Mouse (Mus musculus) embryonic facial prominence, embryonic 15.5 days (tissue): Measurements from ENCODE around the gene Cant1. TPM values are rescaled to one million over a fixed set of nuclear protein-coding genes. Genes with fewer than 3 reads are reported as not detected.

Source experiments
- ATAC-seq: fragments of 200-750 bp; cut with Nextera tagmentation; 2 replicates; pipeline ENCODE4 v1.8.0; 2017; ENCODE audit warnings: low read depth, moderate TSS enrichment; ENCODE audit not compliant: insufficient number of reproducible peaks, low FRiP score, low TSS enrichment
- H3K27ac ChIP-seq: fragments of 300-500 bp; sonication (generic); replicated peaks from 2 replicates; pipeline ENCODE4 v1.5.1; 2015; ENCODE audit warnings: mild to moderate bottlenecking, inconsistent platforms
- H3K27me3 ChIP-seq: fragments of 300-500 bp; sonication (generic); 2 replicates; pipeline ENCODE4 v1.6.1; 2015; ENCODE audit warnings: inconsistent platforms
- H3K36me3 ChIP-seq: fragments of 300-500 bp; sonication (generic); 2 replicates; pipeline ENCODE4 v1.6.1; 2015; ENCODE audit warnings: mild to moderate bottlenecking, inconsistent platforms
- H3K4me1 ChIP-seq: fragments of 300-500 bp; sonication (generic); 2 replicates; pipeline ENCODE4 v1.6.1; 2015; ENCODE audit warnings: inconsistent platforms
- H3K4me2 ChIP-seq: fragments of 300-500 bp; sonication (generic); replicated peaks from 2 replicates; pipeline ENCODE4 v1.6.1; 2015; ENCODE audit warnings: mild to moderate bottlenecking, inconsistent platforms
- H3K4me3 ChIP-seq: fragments of 300-500 bp; sonication (generic); replicated peaks from 2 replicates; pipeline ENCODE4 v1.5.1; 2015; ENCODE audit warnings: mild to moderate bottlenecking, inconsistent platforms
- H3K9ac ChIP-seq: fragments of 300-500 bp; sonication (generic); 2 replicates; pipeline ENCODE4 v1.6.1; 2015; ENCODE audit warnings: inconsistent platforms
- H3K9me3 ChIP-seq: fragments of 300-500 bp; sonication (generic); replicated peaks from 2 replicates; pipeline ENCODE4 v1.6.1; 2016; ENCODE audit warnings: inconsistent platforms
- WGBS: fragments of 180-500 bp; shearing (Covaris S2); methylation state at CpG from one replicate; pipeline ENCODE4 v1.1.7; 2015; 5-methylcytosine and 5-hydroxymethylcytosine counted together
- polyA plus RNA-seq: library from polyadenylated mRNA; unstranded; fragments of >200 nt; fragmentation: Nextera tagmentation; extraction: Ambion mirVana; gene quantifications from 2 replicates; pipeline ENCODE4 v1.2.1, GENCODE M21; 2015

Cant1 gene
- polyA plus RNA-seq, 1 experiment from 2014 or later, result 38.0 TPM

GRCm38 (mm10) chr11:118447346-118447745 lies 28.5 kb upstream of the Cant1 start:
- Histone ChIP-seq H3K4me3 (no peak overlapping the region), H3K36me3 (peaks cover 27% of the 10 kb centered on the region; the same call in 1 of the 2 replicates), H3K9ac (no peak overlapping the region), H3K27ac (no peak overlapping the region), H3K4me1 (peaks cover 16% of the 10 kb centered on the region), H3K27me3 (no peaks in the 10 kb centered on the region), H3K4me2 (no peak overlapping the region), H3K9me3 (no peaks in the 10 kb centered on the region)
- no peak for ATAC-seq
- WGBS, result 41% methylated on average over 4 of the region's 4 CpGs

- ATAC-seq, result peak; percentile 12; the same call in 1 of the 2 replicates
- no peaks in the 10 kb centered on the region for H3K9me3 ChIP-seq
These were observed 27.0 kb upstream of the Cant1 start for GRCm38 (mm10) chr11:118445843-118446242.

GRCm38 (mm10) chr11:118443201-118443970 lies 24.5 kb upstream of the Cant1 start:
- no peak overlapping the region for H3K9ac ChIP-seq
- H3K27me3 ChIP-seq, result no peaks in the 10 kb centered on the region
- H3K9me3 ChIP-seq, result no peaks in the 10 kb centered on the region
- no peak for ATAC-seq
- H3K4me1 ChIP-seq, result peaks cover 33% of the 10 kb centered on the region
- WGBS, result 36% methylated on average over 11 of the region's 11 CpGs
- no peak overlapping the region for H3K4me2 ChIP-seq
- H3K4me3 ChIP-seq, result no peak overlapping the region
- peaks cover 19% of the 10 kb centered on the region; the same call in 1 of the 2 replicates for H3K36me3 ChIP-seq
- no peak overlapping the region for H3K27ac ChIP-seq

More at GRCm38 (mm10) chr11:118445843-118446242, 27.0 kb upstream of the Cant1 start:
- Histone ChIP-seq H3K27me3 (no peaks in the 10 kb centered on the region), H3K36me3 (peaks cover 27% of the 10 kb centered on the region; the same call in 1 of the 2 replicates), H3K9ac (no peak overlapping the region), H3K4me2 (no peak overlapping the region), H3K4me3 (no peak overlapping the region), H3K27ac (no peak overlapping the region), H3K4me1 (peaks cover 16% of the 10 kb centered on the region)
- 11% methylated on average over 3 of the region's 3 CpGs for WGBS

GRCm38 (mm10) chr11:118442691-118443090 lies 23.8 kb upstream of the Cant1 start:
- Histone ChIP-seq H3K9ac (no peak overlapping the region), H3K4me1 (peaks cover 40% of the 10 kb centered on the region), H3K36me3 (peaks cover 13% of the 10 kb centered on the region; the same call in 1 of the 2 replicates), H3K4me3 (no peak overlapping the region), H3K4me2 (no peak overlapping the region), H3K27ac (no peak overlapping the region), H3K27me3 (no peaks in the 10 kb centered on the region), H3K9me3 (no peaks in the 10 kb centered on the region)
- no peak for ATAC-seq
- 69% methylated on average over 13 of the region's 13 CpGs for WGBS

- no peak overlapping the region for H3K9ac ChIP-seq
- H3K4me2 ChIP-seq, result no peak overlapping the region
- peaks cover 69% of the 10 kb centered on the region for H3K4me1 ChIP-seq
- no peak overlapping the region for H3K4me3 ChIP-seq
- H3K27me3 ChIP-seq, result no peaks in the 10 kb centered on the region
- H3K36me3 ChIP-seq, result peaks cover under 1% of the 10 kb centered on the region; the same call in 1 of the 2 replicates
- peak overlapping the region; percentile 72 for H3K27ac ChIP-seq
- ATAC-seq, result 0 out of 2 replicates have a peak, but pooled peaks have one; percentile 13
- 36% methylated on average over 11 of the region's 11 CpGs for WGBS
- H3K9me3 ChIP-seq, result no peaks in the 10 kb centered on the region
These were observed 20.0 kb upstream of the Cant1 start for GRCm38 (mm10) chr11:118438665-118439414.

GRCm38 (mm10) chr11:118436471-118436935 lies 17.6 kb upstream of the Cant1 start:
- 28% methylated on average over 6 of the region's 6 CpGs for WGBS
- Histone ChIP-seq H3K27me3 (no peaks in the 10 kb centered on the region), H3K27ac (no peak overlapping the region), H3K9ac (no peak overlapping the region), H3K36me3 (no peaks in the 10 kb centered on the region), H3K4me2 (no peak overlapping the region), H3K4me1 (peaks cover 82% of the 10 kb centered on the region), H3K4me3 (no peak overlapping the region), H3K9me3 (no peaks in the 10 kb centered on the region)
- ATAC-seq, result no peak

- no peaks in the 10 kb centered on the region for H3K36me3 ChIP-seq
- no peaks in the 10 kb centered on the region for H3K9me3 ChIP-seq
- no peaks in the 10 kb centered on the region for H3K27me3 ChIP-seq
- 0 out of 2 replicates have a peak overlapping the region, but pooled peaks have one; percentile 15 for H3K9ac ChIP-seq
- H3K27ac ChIP-seq, result peak overlapping the region; percentile 76
- peak overlapping the region; percentile 24 for H3K4me3 ChIP-seq
- 36% methylated on average over 13 of the region's 13 CpGs for WGBS
- no peak for ATAC-seq
- H3K4me2 ChIP-seq, result peak overlapping the region; percentile 41
- peaks cover 95% of the 10 kb centered on the region for H3K4me1 ChIP-seq
These were observed 15.2 kb upstream of the Cant1 start for GRCm38 (mm10) chr11:118434093-118434492.

- peak overlapping the region; percentile 78 for H3K27ac ChIP-seq
- H3K4me2 ChIP-seq, result peak overlapping the region; percentile 41
- H3K4me3 ChIP-seq, result peak overlapping the region; percentile 24
- no peaks in the 10 kb centered on the region for H3K27me3 ChIP-seq
- no peak overlapping the region for H3K9ac ChIP-seq
- H3K4me1 ChIP-seq, result peaks cover 95% of the 10 kb centered on the region
- H3K36me3 ChIP-seq, result no peaks in the 10 kb centered on the region
- ATAC-seq, result peak; percentile 40; the same call in 1 of the 2 replicates
- 39% methylated on average over 10 of the region's 10 CpGs for WGBS
- H3K9me3 ChIP-seq, result no peaks in the 10 kb centered on the region
These were observed 14.5 kb upstream of the Cant1 start for GRCm38 (mm10) chr11:118433398-118433868.

GRCm38 (mm10) chr11:118431100-118431948 lies 12.4 kb upstream of the Cant1 start:
- Histone ChIP-seq H3K4me1 (peaks cover 91% of the 10 kb centered on the region), H3K27ac (peak overlapping the region; percentile 63), H3K4me2 (0 out of 2 replicates have a peak overlapping the region, but pooled peaks have one; percentile 4), H3K36me3 (no peaks in the 10 kb centered on the region), H3K9me3 (no peaks in the 10 kb centered on the region), H3K27me3 (no peaks in the 10 kb centered on the region), H3K4me3 (no peak overlapping the region), H3K9ac (no peak overlapping the region)
- ATAC-seq, result peak; percentile 34; the same call in 1 of the 2 replicates
- 52% methylated on average over 16 of the region's 16 CpGs for WGBS

- no peak overlapping the region; the same call in 1 of the 2 replicates for H3K9ac ChIP-seq
- H3K27me3 ChIP-seq, result no peaks in the 10 kb centered on the region
- ATAC-seq, result no peak
These were observed 11.5 kb upstream of the Cant1 start for GRCm38 (mm10) chr11:118430291-118430885.

More at GRCm38 (mm10) chr11:118430291-118430885, 11.5 kb upstream of the Cant1 start:
- H3K27ac ChIP-seq, result peak overlapping the region; percentile 86
- H3K9me3 ChIP-seq, result no peaks in the 10 kb centered on the region
- 8% methylated on average over 4 of the region's 4 CpGs for WGBS
- H3K4me2 ChIP-seq, result peak overlapping the region; percentile 61
- H3K4me3 ChIP-seq, result 0 out of 2 replicates have a peak overlapping the region, but pooled peaks have one; percentile 44
- H3K4me1 ChIP-seq, result peaks cover 87% of the 10 kb centered on the region
- H3K36me3 ChIP-seq, result no peaks in the 10 kb centered on the region
